Mouse (Mus musculus) heart, adult 2 months (tissue): ENCODE results near the gene Gm49336. TPM values are rescaled to one million over a fixed set of nuclear protein-coding genes. Genes with fewer than 3 reads are reported as not detected.

ENCODE experiments used
- DNase-seq, 2 experiments: peaks; one replicate each; pipeline ENCODE4 v3.0.0; 2021
- H3K27ac ChIP-seq: fragments of 200-600 bp; 2 replicates; pipeline ENCODE4 v1.8.1; 2022
- H3K27me3 ChIP-seq: fragments of 200-500 bp; 2 replicates; pipeline ENCODE4 v1.6.1; 2012; ENCODE audit warnings: mild to moderate bottlenecking, low read length, inconsistent platforms, mixed read lengths; ENCODE audit not compliant: control insufficient read depth, insufficient read depth
- H3K36me3 ChIP-seq: fragments of 200-500 bp; 2 replicates; pipeline ENCODE4 v1.6.1; 2012; ENCODE audit warnings: low read length, inconsistent platforms; ENCODE audit not compliant: control insufficient read depth, insufficient read depth
- H3K4me1 ChIP-seq: fragments of 200-500 bp; 2 replicates; pipeline ENCODE4 v1.6.1; 2011; ENCODE audit warnings: low read length; ENCODE audit not compliant: control insufficient read depth, insufficient read depth
- H3K4me3 ChIP-seq: fragments of 200-600 bp; 2 replicates; pipeline ENCODE4 v1.8.1; 2022
- H3K79me2 ChIP-seq: fragments of 200-500 bp; replicated peaks from 2 replicates; pipeline ENCODE4 v1.6.1; 2012; ENCODE audit warnings: mild to moderate bottlenecking, inconsistent platforms, low read length, moderate library complexity, mixed read lengths; ENCODE audit not compliant: control insufficient read depth, insufficient read depth
- H3K9ac ChIP-seq: fragments of 200-500 bp; 2 replicates; pipeline ENCODE4 v1.6.1; 2012; ENCODE audit warnings: low read depth, mild to moderate bottlenecking, control low read depth, inconsistent platforms, low read length, mixed read lengths
- CTCF ChIP-seq: fragments of 200-600 bp; IDR thresholded peaks from 2 replicates; pipeline ENCODE4 v1.8.1; 2022; ENCODE audit warnings: antibody characterized with exemption, mild to moderate bottlenecking, moderate library complexity
- EP300 ChIP-seq: fragments of 200-500 bp; IDR thresholded peaks from 2 replicates; pipeline ENCODE4 v1.6.1; 2011; ENCODE audit warnings: low read depth, low read length, control low read depth; ENCODE audit not compliant: insufficient read depth
- POLR2A ChIP-seq: fragments of 200-500 bp; IDR thresholded peaks from 2 replicates; pipeline ENCODE4 v1.6.1; 2011; ENCODE audit warnings: mild to moderate bottlenecking, low read depth, low read length, control low read depth; ENCODE audit not compliant: insufficient read depth
- WGBS: fragments of 180-500 bp; shearing (Covaris S2); methylation state at CpG from one replicate; pipeline ENCODE4 v1.1.7; 2018; 5-methylcytosine and 5-hydroxymethylcytosine counted together
- intact Hi-C: fragments of 180-260 bp; cut with DNase I; formaldehyde crosslinking; loops from one replicate; pipeline ENCODE4 v1.15.1; 2025
- polyA plus RNA-seq: library from polyadenylated mRNA; depleted of rRNA; stranded (reverse); fragments of >200 nt; gene quantifications from 2 replicates; pipeline ENCODE4 v1.2.3, GENCODE M21; 2012
- total RNA-seq, 2 experiments: library from RNA; stranded (reverse); gene quantifications; 2 replicates each; pipeline ENCODE4 v1.2.3; 2021

Gene Gm49336
- total and polyA plus RNA-seq, 3 experiments: 8.8 to 27.3 (median 27.2) TPM

- TF ChIP-seq POLR2A (no peak), EP300 (no peak), CTCF (no peak)
- 50% methylated on average over 7 of the region's 7 CpGs for WGBS
- Histone ChIP-seq H3K9ac (no peak overlapping the region), H3K36me3 (no peaks in the 10 kb centered on the region), H3K4me3 (no peak overlapping the region), H3K27ac (no peak overlapping the region), H3K4me1 (no peaks in the 10 kb centered on the region; the same call in 1 of the 2 replicates), H3K79me2 (no peaks in the 10 kb centered on the region), H3K27me3 (no peaks in the 10 kb centered on the region)
- DNase-seq: no peak
- intact Hi-C loops: loop anchor here (10.0 kb wide), 3 partner anchors 432 to 1182 kb away; partner anchors contain the start of gene Cdadc1
These were observed 11.0 kb upstream of the Gm49336 start for GRCm38 (mm10) chr14:60262316-60262715.

- no peaks in the 10 kb centered on the region for H3K27me3 ChIP-seq
- H3K4me3 ChIP-seq: no peak overlapping the region
- no peak overlapping the region for H3K9ac ChIP-seq
- no peaks in the 10 kb centered on the region for H3K79me2 ChIP-seq
- intact Hi-C loops: loop anchor here (10.0 kb wide), 2 partner anchors 527 to 917 kb away; partner anchors contain the start of gene Mipep
- no peak overlapping the region for H3K27ac ChIP-seq
- no peaks in the 10 kb centered on the region for H3K4me1 ChIP-seq
- WGBS: 86% methylated on average over 1 of the region's 1 CpGs
- no peaks in the 10 kb centered on the region for H3K36me3 ChIP-seq
- TF ChIP-seq CTCF (no peak), POLR2A (no peak), EP300 (no peak)
- no peak for DNase-seq
These were observed 6.5 kb upstream of the Gm49336 start for GRCm38 (mm10) chr14:60257851-60258250.

GRCm38 (mm10) chr14:60257101-60257500 is 5.8 kb upstream of the Gm49336 start:
- H3K27me3 ChIP-seq: no peaks in the 10 kb centered on the region
- H3K9ac ChIP-seq: no peak overlapping the region
- no peak for TF ChIP-seq EP300
- no peak for TF ChIP-seq POLR2A
- TF ChIP-seq CTCF: no peak
- no peaks in the 10 kb centered on the region for H3K36me3 ChIP-seq
- no peak overlapping the region for H3K27ac ChIP-seq
- WGBS: 77% methylated on average over 4 of the region's 4 CpGs
- no peaks in the 10 kb centered on the region for H3K79me2 ChIP-seq
- DNase-seq: no peak
- H3K4me1 ChIP-seq: no peaks in the 10 kb centered on the region; the same call in none of the 2 replicates
- no peak overlapping the region for H3K4me3 ChIP-seq
- intact Hi-C loops: loop anchor here (10.0 kb wide), 2 partner anchors 528 to 918 kb away; partner anchors contain the start of gene Mipep

- Histone ChIP-seq H3K27me3 (no peaks in the 10 kb centered on the region), H3K27ac (no peak overlapping the region), H3K36me3 (no peaks in the 10 kb centered on the region), H3K9ac (no peak overlapping the region), H3K79me2 (no peaks in the 10 kb centered on the region), H3K4me3 (no peak overlapping the region), H3K4me1 (no peaks in the 10 kb centered on the region; the same call in none of the 2 replicates)
- DNase-seq: no peak
- WGBS: 27% methylated on average over 3 of the region's 3 CpGs
- TF ChIP-seq CTCF (no peak), EP300 (no peak), POLR2A (no peak)
- intact Hi-C loops: loop anchor here (10.0 kb wide), 2 partner anchors 528 to 918 kb away; partner anchors contain the start of gene Mipep
These were observed 5.0 kb upstream of the Gm49336 start for GRCm38 (mm10) chr14:60256356-60256755.

- H3K27me3 ChIP-seq: no peaks in the 10 kb centered on the region
- no peak overlapping the region for H3K4me3 ChIP-seq
- intact Hi-C loops: loop anchor here (10.0 kb wide), 2 partner anchors 530 to 920 kb away; partner anchors contain the start of gene Mipep
- H3K36me3 ChIP-seq: no peaks in the 10 kb centered on the region
- no peak for DNase-seq
- H3K4me1 ChIP-seq: no peaks in the 10 kb centered on the region; the same call in none of the 2 replicates
- H3K27ac ChIP-seq: no peak overlapping the region
- H3K9ac ChIP-seq: no peak overlapping the region
- TF ChIP-seq EP300: no peak
- TF ChIP-seq POLR2A: no peak
- TF ChIP-seq CTCF: no peak
- peaks cover 3% of the 10 kb centered on the region; the same call in 1 of the 2 replicates for H3K79me2 ChIP-seq
These were observed 3.5 kb upstream of the Gm49336 start for GRCm38 (mm10) chr14:60254774-60255173.

- Histone ChIP-seq H3K36me3 (no peaks in the 10 kb centered on the region), H3K79me2 (peaks cover 3% of the 10 kb centered on the region; the same call in 1 of the 2 replicates), H3K27ac (no peak overlapping the region), H3K4me3 (no peak overlapping the region), H3K9ac (no peak overlapping the region), H3K27me3 (no peaks in the 10 kb centered on the region), H3K4me1 (no peaks in the 10 kb centered on the region; the same call in none of the 2 replicates)
- intact Hi-C loops: loop anchor here (10.0 kb wide), 2 partner anchors 531 to 921 kb away; partner anchors contain the start of gene Mipep
- no peak for DNase-seq
- WGBS: 75% methylated on average over 3 of the region's 3 CpGs
- TF ChIP-seq CTCF (no peak), EP300 (no peak), POLR2A (no peak)
These were observed 2.2 kb upstream of the Gm49336 start for GRCm38 (mm10) chr14:60253466-60253865.
